Mouse (Mus musculus) layer of hippocampus, postnatal 10 days (tissue): ENCODE measurements around the gene Ccdc116. TPM values are rescaled to one million over a fixed set of nuclear protein-coding genes. Genes with fewer than 3 reads are reported as not detected.

Source experiments
- DNase-seq, 2 experiments: peaks; one replicate each; pipeline ENCODE4 v3.0.0; 2021; ENCODE audit warnings: low spot score in 2 of 2
- microRNA-seq, 2 experiments: library from miRNA; unstranded; fragments of <30 nt; microRNA quantifications; one replicate each; pipeline ENCODE4 v1.2.0; 2021
- total RNA-seq, 2 experiments: library from RNA; stranded (reverse); gene quantifications; 2 replicates each; pipeline ENCODE4 v1.2.3; 2021

The Ccdc116 gene
- total RNA-seq, 2 experiments from 2014 or later: 4.6 to 4.8 TPM

DNA sequence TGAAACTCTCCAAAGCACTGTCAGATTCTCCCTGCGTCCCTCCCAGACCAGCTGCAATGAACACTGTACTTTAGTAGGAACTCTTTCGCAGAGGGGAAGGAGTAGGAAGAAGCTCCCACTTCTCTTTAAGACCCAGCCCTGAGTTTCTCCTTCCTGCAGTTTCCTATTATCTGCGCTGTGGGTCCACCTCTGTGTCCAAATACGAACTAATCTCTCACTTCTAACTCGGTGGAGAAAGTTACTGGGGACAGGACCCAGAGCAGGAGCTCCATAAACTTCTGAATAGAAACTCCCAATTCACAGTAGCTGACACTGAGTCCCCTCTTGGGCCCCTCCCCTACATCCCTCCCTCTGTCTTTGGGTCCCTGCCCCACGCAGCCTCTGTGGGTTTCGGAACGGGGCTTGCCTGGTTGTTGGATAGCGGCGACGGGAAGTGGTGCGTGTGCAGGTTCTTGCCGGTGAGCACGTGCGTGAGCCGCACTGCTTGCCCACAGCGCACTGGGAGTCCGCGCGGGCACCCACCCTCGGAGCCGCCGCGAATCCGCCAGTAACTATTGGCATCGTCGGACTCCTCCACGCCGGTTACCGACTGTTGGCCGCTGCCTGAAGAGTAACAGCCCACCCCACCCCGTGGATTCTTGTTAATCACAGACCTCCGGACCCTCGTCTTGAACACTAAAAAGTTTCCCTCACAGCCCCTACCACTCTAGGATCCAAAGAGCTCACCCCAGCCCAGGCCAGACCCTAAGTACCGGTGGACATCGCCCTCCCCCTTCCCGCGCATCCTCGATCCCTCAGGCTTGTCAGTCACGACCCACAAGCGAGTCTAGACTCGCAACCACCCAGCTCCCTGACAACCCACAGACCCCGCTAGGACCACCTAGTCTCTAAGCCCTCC, 15.6 kb downstream of the Ccdc116 start:
- DNase-seq: no peak

DNA sequence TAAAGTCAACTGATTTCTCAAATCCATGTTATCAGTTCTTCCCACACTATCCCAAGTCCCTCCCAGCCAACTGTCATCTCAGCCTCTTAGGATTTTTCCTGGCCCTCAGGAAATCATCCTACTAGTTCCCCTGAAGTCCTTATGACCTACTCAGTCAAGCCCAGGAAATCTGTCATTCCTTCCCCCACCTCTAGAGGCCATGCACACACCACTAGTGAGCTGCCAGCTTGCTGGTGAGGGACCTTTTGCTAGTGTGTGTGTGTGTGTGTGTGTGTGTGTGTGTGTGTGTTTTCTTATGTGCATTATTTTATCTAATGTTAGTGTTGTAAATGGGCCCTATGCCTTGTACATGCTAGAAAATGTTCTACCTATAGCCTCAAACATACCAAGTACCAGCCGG, 19.7 kb downstream of the Ccdc116 start:
- peak; percentile 32 to 52 for DNase-seq

DNA sequence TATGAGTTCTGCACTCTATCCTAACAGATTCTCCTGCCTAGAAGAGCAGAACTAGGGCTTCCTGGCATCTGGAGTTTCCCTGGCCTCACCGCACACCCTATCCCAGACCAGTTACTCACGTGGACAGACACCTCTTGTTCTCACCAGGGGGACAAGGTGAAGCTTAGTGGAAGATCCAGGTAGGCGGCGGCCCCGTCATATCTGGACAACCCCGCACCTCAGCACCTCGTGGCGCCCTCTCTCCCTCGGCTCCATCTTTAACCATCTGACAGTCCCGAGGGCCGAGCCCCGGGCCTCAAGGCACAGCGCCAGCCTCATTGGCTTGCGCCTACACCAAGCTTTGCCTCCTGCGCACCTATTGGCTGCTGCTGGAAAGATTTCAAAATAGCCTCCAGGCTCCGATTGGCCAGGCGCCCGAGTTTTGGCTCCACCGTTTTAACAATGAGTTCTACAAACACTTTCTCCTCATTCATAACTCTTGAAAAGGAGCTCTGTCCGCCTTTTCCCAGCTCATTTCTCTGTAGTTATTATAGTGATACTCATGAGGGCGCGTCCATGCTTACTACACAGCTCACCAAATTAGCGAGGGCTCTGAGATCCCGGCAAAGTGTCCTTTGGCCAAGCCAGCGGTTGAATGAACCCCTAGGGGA, 22.0 kb downstream of the Ccdc116 start, which contains the start of gene 2610318N02Rik:
2610318N02Rik (minus strand) TSS at position 297 of the 650 bp plus-strand sequence.
- peak; percentile 49 to 60 for DNase-seq

DNA sequence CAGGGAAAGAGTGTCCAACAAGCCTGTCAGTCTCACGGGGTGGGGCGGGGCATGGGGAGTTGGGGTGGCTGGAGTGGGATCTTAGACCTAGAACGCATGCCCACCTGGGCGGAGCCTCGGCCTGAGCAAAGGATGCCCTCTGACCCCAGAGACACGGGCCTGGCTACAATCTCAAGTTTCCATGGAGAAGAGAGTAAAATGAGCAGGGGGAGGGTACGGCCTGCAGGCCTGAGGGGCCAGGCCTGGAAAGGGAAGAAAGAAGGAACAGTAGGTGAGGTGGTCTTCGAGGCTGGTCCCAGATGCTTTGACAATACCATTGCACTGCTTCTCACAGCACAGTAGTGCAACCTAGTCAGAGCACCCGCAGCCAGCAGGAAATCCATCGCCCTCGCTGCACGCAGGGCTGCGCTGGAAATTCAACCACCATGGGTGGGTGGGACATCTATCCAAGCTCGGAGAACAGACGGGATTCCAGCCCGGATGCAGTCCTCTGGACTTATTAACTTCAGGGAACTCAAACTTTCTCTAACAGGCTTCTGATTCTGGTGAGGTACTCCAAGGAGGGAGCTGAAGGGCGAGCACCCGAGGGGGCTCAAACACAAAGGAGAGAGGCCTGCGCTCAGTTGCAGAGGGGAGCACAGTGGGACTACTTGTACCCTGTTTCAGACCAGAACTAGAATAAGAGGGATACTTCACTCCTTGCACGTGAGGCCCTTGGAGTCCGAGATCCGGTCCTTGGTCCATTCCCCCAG, 22.7 kb downstream of the Ccdc116 start:
- no peak for DNase-seq

DNA sequence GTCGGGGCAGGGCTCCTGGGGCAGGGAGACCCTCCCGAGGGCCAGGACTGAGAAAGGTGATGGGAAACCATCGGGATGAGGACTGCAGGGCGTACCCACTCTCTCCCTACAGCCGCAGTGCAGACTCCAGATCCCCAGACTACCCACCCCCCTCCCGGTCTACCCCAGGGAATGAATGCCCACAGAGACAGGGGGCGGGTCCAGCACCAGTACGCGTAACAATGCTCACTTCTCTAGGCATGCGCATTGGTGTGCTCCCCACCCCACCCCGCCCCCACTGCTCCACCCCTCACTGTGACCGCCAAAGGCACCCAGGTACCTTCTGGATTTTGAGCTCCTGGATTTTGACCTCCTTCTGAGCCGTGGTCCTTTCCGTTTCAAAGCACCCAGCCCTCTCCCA, 25.5 kb downstream of the Ccdc116 start:
- DNase-seq: no peak

DNA sequence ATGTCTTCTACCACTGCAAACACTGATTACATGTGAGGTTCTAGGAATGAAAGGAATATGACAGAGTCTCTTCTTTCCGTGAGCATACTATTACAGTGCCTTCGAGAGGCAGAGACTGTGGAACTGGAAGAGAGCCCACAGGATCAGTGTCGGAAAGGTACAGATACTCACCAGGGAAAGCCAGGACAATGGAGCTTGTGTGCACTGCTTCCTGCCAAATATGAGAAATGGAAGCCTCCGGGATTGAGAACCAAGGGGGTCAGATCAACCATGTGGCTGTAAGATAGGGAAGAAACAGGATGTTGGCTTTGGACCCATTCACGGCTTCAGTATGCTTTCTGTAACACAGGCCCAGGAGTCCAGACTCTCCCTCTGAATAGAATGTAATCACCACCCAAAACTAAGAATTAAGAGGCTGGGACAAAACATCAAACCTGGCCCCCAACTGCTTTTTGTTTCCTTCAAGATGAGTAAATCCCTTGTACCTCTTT, 29.7 kb downstream of the Ccdc116 start:
- DNase-seq: no peak

DNA sequence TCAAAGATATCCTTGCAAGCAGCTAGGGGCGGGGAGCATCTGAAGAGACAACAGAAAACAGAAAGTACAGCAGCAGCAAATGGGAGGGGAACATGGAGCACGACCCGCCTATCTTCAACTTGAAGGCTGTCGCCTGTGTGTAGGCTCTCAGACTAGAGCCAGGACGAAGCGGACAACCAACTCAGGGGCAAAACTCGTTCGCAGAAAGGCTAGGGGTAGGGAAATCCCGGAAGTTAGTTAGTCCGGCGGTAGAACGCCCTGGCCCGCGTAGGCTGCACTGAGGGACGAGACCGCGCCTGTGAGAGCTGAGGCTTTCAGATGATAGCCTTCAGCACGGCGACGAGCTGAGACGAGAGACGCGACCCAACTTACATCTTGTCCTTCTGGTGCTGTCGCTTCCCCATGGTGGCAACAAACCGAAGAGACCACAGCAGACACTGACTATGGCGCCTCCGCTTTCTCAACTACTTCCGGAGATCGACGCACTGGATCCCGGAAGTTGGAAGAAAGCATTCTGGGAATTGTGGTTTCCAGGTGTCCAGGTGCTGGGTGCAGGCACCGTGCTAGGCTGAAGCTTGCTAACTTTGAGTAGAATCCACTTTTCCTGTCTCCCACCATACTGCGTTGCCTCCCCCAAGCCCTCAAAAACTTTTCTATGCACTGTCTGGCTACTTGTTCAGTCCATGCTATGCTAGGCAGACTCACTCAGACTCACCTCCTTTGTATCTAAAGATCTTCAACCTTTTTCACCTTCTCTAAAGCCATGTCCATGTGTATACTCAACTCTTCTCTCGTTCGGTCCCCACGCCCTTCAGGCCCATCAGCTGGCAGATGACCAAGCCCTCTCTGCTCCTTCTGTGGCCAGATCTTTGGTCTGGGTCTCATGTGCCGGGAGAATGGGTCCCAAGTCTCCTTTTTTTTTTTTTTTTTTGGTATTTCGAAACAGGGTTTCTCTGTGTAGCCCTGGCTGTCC, 36.0 kb downstream of the Ccdc116 start, which contains the start of gene Ppil2:
Ppil2 (minus strand) TSS at position 487 of the 973 bp plus-strand sequence.
- peak; percentile 62 to 69 for DNase-seq

DNA sequence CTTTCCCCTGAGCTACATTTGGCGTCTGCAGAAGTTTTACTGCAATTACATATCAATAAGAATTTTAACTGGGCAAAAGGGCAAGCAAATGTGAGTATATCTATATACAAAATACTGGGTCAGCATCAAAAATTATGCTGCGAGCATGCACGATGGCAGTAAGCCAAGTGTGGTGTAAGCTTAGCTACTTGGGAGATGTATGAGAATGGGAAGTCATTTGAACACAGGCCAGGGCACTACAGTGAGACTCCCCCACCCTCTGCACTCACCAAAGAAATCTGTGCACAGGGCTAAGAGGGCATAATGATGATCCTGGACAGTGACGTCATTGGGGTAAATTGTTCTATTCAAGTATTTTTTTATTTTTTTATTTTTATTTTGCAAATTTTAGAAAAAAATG, 42.4 kb downstream of the Ccdc116 start:
- no peak for DNase-seq

DNA sequence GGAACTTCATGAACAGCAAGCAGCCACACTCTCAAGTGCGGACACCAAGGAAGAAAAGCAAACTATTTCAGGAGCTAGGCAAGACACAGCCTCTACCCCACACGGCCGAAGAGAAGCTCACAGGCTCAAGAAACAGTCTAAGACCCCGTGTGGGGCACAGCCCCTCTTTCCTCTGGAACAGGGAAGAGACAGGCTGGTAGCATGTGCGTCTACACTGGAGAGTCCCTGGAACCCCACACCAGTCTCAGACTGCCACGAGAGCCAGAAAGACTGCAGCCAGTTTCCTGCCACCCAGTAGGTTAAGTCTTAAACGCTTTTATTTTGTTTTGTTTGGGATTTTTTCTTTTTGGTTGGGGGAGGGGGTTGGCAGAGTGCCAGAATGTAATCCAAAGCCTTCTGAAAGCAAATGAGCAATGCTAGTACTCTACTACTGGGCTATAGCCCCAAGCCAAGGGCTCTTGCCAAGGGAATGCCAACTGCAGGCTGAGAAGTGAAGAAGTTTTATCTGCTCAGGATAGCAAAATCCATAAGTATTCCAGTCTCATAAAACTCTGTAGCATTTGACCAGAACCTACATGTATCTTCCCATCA, 44.3 kb downstream of the Ccdc116 start:
- peak; percentile 21 to 44 for DNase-seq

DNA sequence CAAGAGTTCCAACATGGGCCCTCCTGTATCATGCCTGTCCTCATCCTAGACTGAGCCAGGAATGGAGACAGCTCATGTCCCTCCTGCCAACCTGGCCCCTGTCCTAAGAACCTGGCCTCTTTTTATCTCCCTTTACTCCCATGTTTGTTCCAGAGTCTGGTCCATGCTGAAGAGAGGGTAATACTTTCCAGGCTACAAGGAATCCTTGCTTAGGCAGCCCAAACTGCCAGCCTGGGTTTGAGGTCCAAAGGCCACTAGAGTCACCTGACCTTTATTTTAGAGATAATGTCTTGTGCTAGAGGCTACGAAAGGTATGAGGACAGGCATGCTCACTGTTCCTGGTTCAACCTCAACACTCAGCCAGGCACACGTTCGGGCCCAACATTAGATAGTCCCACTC, 50.1 kb downstream of the Ccdc116 start:
- no peak for DNase-seq

Small RNA genes lying within 50 kb of the gene (microRNA-seq; reads per million reads assigned to microRNA genes)
- gene Mir130b (169 to 170 reads per million in 2 experiments), gene Mir301b (3.1 to 3.9 reads per million in 2 experiments)

Other genes with a start within 250 kb of the Ccdc116 start
- 100 to 1,000 TPM; 341 to 366 TPM for gene Mapk1, start 163.8 kb downstream of the Ccdc116 start, total RNA-seq
- 10 to 100 TPM; 49.3 TPM for gene Ypel1, start 77.5 kb downstream of the Ccdc116 start, total RNA-seq
- 10 to 100 TPM; 87.4 to 90.0 TPM for gene Ppil2, start 36.0 kb downstream of the Ccdc116 start, total RNA-seq
- 1 to 10 TPM; 1.0 to 1.6 TPM for gene 2610318N02Rik, start 22.1 kb downstream of the Ccdc116 start, total RNA-seq
- 10 to 100 TPM; 11.6 to 13.0 TPM for gene Sdf2l1, start 14.8 kb downstream of the Ccdc116 start, total RNA-seq
- 10 to 100 TPM; 43.3 to 49.1 TPM for gene Ydjc, start 2.6 kb downstream of the Ccdc116 start, total RNA-seq
- gene Ube2l3, start 55.4 kb upstream of the Ccdc116 start, total RNA-seq: 100 to 1,000 TPM; 173 to 178 TPM
- 1 to 10 TPM; 2.7 to 2.9 TPM for gene Rimbp3, start 61.4 kb upstream of the Ccdc116 start, total RNA-seq
- gene Hic2, start 86.3 kb upstream of the Ccdc116 start, total RNA-seq: 1 to 10 TPM; 6.1 to 6.2 TPM
- gene Tmem191c, start 128.8 kb upstream of the Ccdc116 start, total RNA-seq: 100 to 1,000 TPM; 103 to 127 TPM
- 1 to 10 TPM in 1 of 2 experiments, under 1 TPM in 1; 0.73 to 1.8 TPM for gene Serpind1, start 184.1 kb upstream of the Ccdc116 start, total RNA-seq